Mouse (Mus musculus) gastrocnemius, postnatal 36 days (tissue): ENCODE measurements around the gene Slc1a2. TPM values are rescaled to one million over a fixed set of nuclear protein-coding genes. Genes with fewer than 3 reads are reported as not detected.
A peak's percentile ranks its signal among the peaks of the same experiment; 100 is the strongest.

Experiments used
- DNase-seq, 2 experiments: peaks; one replicate each; pipeline ENCODE4 v3.0.0; 2022
- intact Hi-C: fragments of 180-260 bp; cut with DNase I; formaldehyde crosslinking; loops from one replicate; pipeline ENCODE4 v1.15.1; 2025
- total RNA-seq, 2 experiments: library from RNA; stranded (reverse); gene quantifications; 2 replicates each; pipeline ENCODE4 v1.2.3; 2021

The Slc1a2 gene
- total RNA-seq, 2 experiments from 2014 or later, result 0.20 to 0.69 TPM

- no peak for DNase-seq
- intact Hi-C loops, result loop anchor here (2.0 to 10.0 kb wide), 2 partner anchors 211 to 539 kb away; no protein-coding TSS in a partner anchor
Measured at GRCm38 (mm10) chr2:102805761-102806496, 147.5 kb downstream of the Slc1a2 start.

- no peak for DNase-seq
Measured at GRCm38 (mm10) chr2:102807633-102808032, 149.2 kb downstream of the Slc1a2 start.

GRCm38 (mm10) chr2:102809436-102809835 lies 151.0 kb downstream of the Slc1a2 start:
- no peak for DNase-seq
- intact Hi-C loops, result loop anchor here (10.0 kb wide), 1 partner anchor 535 kb away; no protein-coding TSS in a partner anchor

More at GRCm38 (mm10) chr2:102807633-102808032, 149.2 kb downstream of the Slc1a2 start:
- intact Hi-C loops, result loop anchor here (10.0 kb wide), 1 partner anchor 537 kb away; no protein-coding TSS in a partner anchor

GRCm38 (mm10) chr2:102812756-102813155 lies 154.3 kb downstream of the Slc1a2 start:
- DNase-seq, result no peak
- intact Hi-C loops, result no loop called here

GRCm38 (mm10) chr2:102815289-102815809 lies 156.9 kb downstream of the Slc1a2 start:
- DNase-seq, result no peak
- intact Hi-C loops, result no loop called here

- intact Hi-C loops, result no loop called here
- DNase-seq, result peak in 1 of 2 experiments; percentile 29
Measured at GRCm38 (mm10) chr2:102820225-102820711, 161.8 kb downstream of the Slc1a2 start.

GRCm38 (mm10) chr2:102820790-102821189 lies 162.3 kb downstream of the Slc1a2 start:
- DNase-seq, result no peak
- intact Hi-C loops, result no loop called here

GRCm38 (mm10) chr2:102822036-102822435 lies 163.6 kb downstream of the Slc1a2 start:
- DNase-seq, result no peak
- intact Hi-C loops, result no loop called here

- intact Hi-C loops, result no loop called here
- no peak for DNase-seq
Measured at GRCm38 (mm10) chr2:102825961-102826633, 167.6 kb downstream of the Slc1a2 start.

GRCm38 (mm10) chr2:102827841-102828240 lies 169.4 kb downstream of the Slc1a2 start:
- intact Hi-C loops, result no loop called here
- DNase-seq, result no peak

GRCm38 (mm10) chr2:102828381-102828780 lies 169.9 kb downstream of the Slc1a2 start:
- no peak for DNase-seq
- intact Hi-C loops, result no loop called here

GRCm38 (mm10) chr2:102829201-102829600 lies 170.7 kb downstream of the Slc1a2 start:
- DNase-seq, result peak in 1 of 2 experiments; percentile 55
- intact Hi-C loops, result no loop called here

GRCm38 (mm10) chr2:102831547-102831946 lies 173.1 kb downstream of the Slc1a2 start:
- intact Hi-C loops, result no loop called here
- no peak for DNase-seq

- DNase-seq, result no peak
- intact Hi-C loops, result no loop called here
Measured at GRCm38 (mm10) chr2:102838179-102838578, 179.7 kb downstream of the Slc1a2 start.

Other genes starting within 250 kb of the Slc1a2 start
- under 1 TPM; 0.41 to 0.54 TPM for gene Fjx1, start 206.2 kb upstream of the Slc1a2 start, total RNA-seq
- gene Pamr1, start 108.6 kb upstream of the Slc1a2 start, total RNA-seq, result 1 to 10 TPM; 3.8 TPM
- 1 to 10 TPM; 5.3 to 6.0 TPM for gene Cd44, start 243.0 kb downstream of the Slc1a2 start, total RNA-seq